Mouse (Mus musculus): ENCODE data around the gene Zbtb25.

Zbtb25 gene

DNA sequence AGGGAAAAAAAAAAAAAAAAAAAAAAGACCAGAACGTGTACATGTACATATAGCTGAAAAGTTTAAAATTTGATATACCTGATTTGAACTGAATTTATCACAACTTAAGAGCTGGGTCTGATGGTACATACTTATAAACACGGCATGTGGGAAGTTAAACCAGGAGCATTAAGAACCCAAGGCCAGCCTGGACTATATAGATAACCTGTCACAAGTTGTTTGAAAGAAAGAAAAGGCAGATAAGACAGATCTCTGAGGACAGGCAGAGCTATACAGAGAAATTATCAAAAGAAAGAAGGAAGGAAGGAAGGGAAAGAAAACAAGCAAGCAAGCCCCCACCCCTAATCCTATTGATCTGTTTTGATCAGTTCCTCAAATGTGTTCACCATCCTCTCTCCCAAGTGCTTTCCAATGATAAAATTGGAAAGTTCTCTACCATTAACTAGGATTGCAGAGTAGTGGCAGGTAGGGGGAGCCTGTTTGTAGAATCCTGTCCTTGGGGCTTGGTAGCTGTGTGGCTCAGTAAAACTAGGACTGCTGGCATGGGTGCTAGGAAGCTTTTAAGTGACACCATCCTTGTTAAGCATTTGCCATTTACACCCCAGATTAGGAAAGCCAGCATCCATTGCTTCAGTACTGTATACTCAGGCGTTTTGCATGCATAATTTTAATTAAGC lies 22.3 kb upstream of the Zbtb25 start:
- TF ChIP-seq GATA4 (IDR thresholded peaks at IDR 0.05; ENCODE audit: insufficient replicate concordance, low read length): no peak

DNA sequence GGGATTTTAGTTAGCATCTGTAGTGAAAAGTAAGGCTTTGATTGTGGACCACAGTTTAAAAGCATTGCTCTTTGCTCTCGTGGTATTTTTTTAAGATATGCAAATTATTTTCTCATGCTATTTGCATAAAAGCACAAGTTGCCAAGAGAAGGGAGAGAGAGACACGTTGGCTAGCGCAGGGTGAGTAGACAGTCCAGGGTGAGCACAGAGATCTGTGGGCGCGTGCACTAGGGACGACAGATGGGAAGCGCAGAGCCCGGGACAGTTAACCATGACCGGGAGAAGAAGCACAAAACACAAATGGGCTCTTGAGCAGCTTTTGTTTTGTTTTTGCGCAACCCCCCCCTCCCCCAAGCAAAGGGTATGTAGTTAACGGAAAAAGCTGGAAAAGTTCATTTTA lies 19.4 kb upstream of the Zbtb25 start:
- TF ChIP-seq GATA4 (IDR thresholded peaks at IDR 0.05; ENCODE audit: insufficient replicate concordance, low read length): no peak

DNA sequence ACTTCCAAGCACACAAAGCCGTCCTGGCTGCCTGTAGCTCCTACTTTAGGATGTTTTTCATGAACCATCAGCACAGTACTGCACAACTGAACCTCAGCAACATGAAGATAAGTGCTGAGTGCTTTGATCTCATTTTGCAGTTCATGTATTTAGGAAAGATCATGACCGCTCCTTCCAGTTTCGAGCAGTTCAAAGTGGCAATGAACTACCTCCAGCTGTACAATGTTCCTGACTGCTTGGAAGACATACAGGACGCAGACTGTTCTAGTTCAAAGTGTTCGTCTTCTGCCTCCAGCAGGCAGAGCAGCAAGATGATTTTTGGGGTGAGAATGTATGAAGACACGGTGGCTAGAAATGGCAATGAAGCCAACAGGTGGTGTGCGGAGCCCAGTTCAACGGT lies 15.9 kb upstream of the Zbtb25 start:
- no peak for TF ChIP-seq GATA4 (IDR thresholded peaks at IDR 0.05; ENCODE audit: insufficient replicate concordance, low read length)

DNA sequence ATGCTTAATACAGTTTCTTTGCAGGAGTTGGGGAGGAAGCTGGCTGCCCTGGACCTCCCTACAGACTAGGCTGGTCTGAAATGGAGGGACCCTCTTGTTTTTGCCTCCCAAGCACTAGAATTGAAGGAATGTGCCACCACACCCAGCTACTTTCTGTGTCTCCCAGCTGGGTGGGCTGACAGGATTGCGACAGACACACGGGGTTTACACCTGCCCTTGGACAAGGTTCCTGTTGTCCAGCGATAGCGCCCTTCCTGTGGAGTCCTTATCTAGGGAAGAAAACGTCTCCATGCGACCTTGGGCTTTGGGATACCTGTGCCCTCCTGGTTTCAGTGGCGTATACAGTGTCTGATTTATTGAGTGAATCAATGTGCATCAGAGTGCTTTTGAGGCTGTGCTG lies 10.7 kb upstream of the Zbtb25 start:
- TF ChIP-seq GATA4 (IDR thresholded peaks at IDR 0.05; ENCODE audit: insufficient replicate concordance, low read length): no peak

DNA sequence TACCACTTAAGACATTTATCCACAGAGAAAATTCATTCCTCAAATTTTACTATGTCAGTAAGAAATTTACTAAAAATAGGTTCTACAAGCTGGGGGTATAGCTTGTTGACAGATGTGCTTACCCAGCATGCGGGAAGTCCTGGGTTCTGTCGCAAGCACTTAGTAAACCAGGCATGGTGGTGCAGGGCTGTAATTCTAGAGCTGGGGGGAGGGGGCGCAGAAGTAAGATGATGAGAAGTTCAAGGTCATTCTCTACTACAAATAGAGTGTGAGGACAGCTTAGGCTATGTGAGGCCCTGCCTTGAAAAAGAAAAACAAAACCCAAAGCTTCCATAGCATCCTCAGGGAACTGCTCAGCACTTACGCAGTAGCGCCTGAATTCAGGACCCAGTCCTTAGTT lies 9.2 kb upstream of the Zbtb25 start:
- TF ChIP-seq GATA4 (IDR thresholded peaks at IDR 0.05; ENCODE audit: insufficient replicate concordance, low read length): no peak

DNA sequence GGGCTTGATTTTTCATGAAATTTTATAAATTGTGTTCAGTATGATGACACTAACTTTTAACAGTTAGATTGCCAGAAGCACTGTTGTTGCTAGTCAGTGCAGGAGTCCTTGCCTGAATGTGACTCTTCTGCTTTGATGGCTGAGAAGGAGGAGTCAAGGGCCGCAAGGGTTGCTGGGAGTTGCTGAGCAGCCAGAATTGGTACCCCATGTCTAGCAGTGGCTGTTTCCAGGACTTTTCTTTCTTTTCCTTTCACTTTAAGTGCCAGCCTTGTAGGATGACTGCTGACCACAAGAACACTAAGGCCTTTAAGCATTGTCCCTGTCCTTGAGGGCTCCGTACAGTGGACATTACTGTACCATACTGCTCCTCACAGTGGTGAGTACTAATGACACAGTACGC lies 8.3 kb upstream of the Zbtb25 start:
- no peak for TF ChIP-seq GATA4 (IDR thresholded peaks at IDR 0.05; ENCODE audit: insufficient replicate concordance, low read length)

DNA sequence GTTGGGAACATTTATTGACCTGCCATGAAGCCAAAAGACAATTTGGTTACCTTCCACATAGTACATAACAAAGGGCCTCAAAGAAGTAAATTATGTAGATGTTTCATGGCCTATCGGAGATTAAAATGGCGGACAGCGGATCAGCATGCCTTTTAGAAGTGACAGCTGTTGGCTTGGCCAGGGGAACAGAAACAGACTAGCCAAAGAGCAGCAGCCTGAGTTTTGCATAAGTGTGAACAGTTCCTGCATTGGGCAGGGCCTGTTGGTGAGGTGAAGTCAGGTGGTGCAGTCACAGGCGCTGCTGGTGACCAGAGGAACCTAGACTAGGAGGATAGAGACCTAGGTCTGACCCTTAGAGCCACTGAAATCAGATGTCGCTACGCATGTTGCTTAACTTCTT lies 7.7 kb upstream of the Zbtb25 start:
- no peak for TF ChIP-seq GATA4 (IDR thresholded peaks at IDR 0.05; ENCODE audit: insufficient replicate concordance, low read length)

DNA sequence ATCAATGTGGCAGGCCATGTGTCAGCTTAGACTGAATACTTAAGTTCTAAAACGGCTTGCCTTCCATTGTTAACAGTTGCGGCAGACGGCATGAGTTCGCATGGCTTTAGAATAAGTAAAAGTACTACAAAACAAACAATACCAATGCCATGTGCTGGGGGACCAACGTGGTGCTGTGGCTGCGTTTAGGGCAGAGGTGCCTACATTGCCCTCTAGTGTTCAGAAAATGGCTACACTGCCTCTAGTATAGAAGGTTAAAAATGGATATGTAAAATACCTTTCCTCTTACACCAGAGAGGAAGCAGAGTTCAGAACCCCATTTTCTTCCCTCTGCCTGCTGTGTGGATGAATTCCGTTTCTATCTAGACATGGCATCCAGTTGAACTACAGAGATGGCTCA lies 7.2 kb upstream of the Zbtb25 start:
- no peak for TF ChIP-seq GATA4 (IDR thresholded peaks at IDR 0.05; ENCODE audit: insufficient replicate concordance, low read length)

DNA sequence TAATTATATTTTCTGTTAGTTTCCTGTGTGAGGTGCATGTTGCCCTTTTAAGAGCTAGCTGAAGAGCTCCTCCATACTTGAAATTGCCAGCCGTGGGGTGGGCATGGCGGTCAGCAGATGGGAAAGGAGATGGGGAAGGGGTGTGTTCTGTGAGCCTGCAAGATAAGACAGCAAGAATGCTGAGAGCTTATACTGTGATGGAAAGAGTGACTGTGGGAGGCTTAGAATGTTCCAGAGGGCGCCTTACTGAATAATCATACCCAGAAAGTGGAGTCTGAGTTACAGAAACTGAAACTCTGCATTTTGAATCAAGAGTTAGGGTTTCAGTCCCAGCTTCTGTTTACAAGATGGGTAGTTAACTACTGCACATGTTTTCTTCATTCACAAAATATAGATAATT lies 6.1 kb upstream of the Zbtb25 start:
- TF ChIP-seq GATA4 (IDR thresholded peaks at IDR 0.05; ENCODE audit: insufficient replicate concordance, low read length): no peak

DNA sequence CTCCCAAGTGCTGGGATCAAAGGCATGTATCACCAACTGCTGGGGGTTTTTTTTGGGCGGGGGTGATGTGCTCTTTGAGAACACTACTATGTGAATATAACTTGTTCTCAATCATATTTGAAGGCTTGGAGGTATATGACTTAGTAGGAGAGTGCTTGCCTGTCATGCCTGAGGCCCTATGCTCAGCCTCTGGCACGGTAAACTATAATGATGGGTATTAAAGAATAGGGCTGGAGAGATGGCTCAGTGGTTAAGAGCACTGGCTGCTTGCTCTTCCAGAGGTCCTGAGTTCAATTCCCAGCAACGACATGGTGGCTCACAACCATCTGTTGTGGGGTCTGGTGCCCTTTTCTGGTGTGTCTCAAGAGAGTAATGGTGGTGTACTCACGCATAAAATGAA lies 5.5 kb upstream of the Zbtb25 start:
- no peak for TF ChIP-seq GATA4 (IDR thresholded peaks at IDR 0.05; ENCODE audit: insufficient replicate concordance, low read length)

DNA sequence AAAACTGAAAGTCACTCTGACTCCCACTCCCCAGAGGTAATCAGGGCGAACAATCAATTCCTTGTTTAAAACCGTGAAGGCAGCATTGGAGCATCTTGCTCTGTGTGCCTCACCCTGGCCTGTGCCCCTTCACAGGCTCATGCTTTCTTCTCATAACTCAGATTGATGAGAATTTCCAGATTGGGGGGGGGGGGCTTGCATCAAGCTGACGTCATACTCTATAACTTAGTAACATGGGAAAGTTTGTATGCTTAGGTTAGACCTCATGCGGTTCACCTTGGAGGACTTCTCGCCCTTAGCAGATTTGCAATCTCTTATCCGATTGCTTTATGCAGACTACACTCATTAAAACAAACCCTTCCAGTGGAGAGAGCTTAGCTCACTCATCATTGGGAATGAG lies 4.6 kb upstream of the Zbtb25 start:
- TF ChIP-seq GATA4 (IDR thresholded peaks at IDR 0.05; ENCODE audit: insufficient replicate concordance, low read length): no peak

DNA sequence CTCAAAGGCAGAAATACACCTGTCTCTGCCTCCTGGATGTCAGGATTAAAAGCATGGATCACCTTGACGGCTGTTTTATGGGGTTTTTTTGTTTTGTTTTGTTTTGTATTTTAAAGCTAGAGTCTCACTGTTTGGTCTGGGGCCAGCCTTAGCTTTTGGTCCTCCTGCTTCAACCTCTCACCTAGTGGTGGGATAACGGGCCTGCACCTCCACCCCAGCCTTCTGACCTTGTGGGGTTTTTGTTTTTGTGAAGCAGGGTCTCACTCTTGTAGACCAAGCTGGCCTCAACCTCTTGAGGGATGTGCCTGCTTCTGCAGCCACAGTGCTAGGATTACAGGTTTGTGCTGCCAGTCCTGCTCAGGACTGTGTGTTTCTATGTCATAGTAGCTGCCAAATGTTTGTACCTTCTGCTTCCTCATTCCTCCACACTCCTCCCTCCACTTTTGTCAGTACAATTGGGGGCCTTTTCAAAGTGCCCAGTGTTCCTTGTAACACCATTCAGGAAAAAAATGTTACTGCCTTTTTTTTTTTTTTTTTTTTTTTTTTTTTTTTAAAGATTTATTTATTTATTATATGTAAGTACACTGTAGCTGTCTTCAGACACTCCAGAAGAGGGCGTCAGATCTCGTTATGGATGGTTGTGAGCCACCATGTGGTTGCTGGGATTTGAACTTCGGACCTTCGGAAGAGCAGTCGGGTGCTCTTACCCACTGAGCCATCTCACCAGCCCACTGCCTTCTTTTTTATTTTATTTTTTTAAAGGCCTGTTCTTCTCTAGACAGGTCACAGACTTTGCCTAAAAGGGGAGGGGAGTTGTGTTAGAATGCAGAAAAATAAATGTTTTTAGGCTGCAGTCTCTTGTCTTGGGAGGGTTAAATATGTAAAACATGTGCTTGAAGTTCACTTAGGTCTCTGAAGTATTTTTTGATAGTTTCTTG lies 3.7 kb upstream of the Zbtb25 start:
- TF ChIP-seq GATA4 (IDR thresholded peaks at IDR 0.05; ENCODE audit: insufficient replicate concordance, low read length): no peak

DNA sequence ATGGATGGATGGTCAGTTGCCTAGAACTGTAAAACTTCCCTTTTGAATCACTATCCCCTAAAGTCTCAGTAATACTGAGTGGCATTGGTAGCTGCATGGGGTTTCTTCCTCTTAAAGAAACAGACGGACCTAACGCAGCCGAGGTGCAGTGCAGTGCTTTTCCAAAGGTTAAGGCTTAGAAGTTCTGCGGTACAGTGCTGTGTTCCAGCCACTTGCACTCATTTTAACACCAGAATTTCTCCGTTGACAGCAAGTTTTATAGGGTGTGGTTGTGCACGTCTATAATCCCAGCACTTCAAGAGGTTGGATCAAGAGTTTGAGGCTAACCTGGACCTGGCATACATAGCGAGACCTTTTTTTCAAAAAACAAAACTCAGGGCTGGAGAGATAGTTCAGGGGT lies 2.6 kb upstream of the Zbtb25 start:
- TF ChIP-seq GATA4 (IDR thresholded peaks at IDR 0.05; ENCODE audit: insufficient replicate concordance, low read length): no peak

DNA sequence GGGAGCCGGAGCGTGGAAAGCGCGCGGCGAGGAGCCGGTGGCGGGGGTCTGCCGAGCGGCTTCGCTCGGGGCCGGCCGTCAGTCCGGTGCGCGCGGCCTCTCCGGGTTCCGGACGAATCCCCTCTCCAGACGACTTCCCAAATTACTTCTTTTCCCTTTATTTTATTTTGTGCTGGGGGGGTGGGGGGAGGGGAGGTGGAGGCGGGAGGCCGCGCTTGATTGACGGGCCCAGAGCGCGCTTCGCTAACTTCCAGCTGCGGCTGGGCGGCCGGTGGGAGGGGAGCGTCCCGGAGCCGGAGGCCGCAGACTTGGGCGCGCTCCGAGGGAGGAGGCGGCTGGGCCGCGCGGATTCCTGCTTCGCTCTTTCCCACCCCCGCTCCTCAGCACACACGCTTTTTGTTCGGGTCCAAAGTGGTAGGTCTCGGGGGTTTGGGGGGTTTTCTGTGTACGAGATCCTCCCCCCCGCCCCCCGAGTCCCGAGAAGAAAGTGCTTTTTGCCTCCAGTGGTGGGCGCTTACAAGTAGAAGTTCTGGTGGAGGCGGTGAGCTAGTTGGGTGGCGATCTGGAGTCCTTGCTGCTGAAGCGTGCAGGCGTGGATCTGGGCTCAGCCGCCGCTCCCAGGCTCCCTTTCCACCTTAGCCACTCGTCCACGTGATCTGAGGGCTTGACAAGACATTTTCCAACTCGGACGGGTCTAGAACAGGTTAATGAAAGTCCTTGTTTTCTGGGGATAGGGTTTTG lies 1.6 kb upstream of the Zbtb25 start:
- no peak for TF ChIP-seq GATA4 (IDR thresholded peaks at IDR 0.05; ENCODE audit: insufficient replicate concordance, low read length)

DNA sequence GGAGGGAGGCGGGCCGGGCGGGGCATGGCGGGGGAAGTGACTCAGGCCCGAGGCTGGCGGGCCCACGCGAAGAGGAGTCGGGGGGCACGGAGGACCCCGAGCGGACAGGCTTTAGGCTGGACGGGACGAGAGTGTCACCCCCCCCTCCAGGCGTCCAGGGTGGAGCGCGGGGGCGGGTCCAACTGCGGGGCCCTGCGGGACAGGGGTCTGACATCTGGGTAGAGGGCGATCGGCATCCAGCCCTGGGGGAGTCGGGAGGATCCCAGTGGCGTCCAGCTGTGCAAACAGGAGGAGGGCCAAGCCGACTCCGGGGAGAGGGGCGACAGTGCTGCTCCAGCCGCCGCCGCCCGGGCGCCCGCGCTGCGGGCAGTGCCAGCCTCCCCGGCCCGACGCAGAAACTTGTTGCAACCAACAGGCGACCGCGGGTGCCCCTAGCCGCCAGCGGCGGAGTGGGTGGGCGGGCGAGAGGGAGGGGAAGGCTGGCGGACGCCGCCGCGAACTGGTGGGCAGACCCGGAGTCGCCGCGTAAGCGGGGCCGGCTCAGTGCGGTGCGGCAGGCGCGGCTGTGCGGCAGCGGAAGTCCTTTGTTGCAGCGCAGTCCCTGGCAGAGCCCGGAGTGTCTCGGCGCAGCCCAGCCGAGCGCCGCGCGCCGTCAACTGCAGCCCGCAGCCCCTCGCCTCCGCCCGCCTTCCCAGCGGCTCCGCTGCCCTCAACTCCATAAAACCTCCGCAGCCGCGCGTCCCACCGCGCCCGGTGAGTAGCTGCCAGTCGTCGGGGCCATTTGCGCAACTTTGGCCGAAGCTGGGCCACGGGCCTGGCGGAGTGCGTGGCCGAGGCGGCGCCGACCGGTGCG lies 802 bp upstream of the Zbtb25 start, which contains the start of gene Zbtb1:
Gene Zbtb1, plus strand, starts transcription at position 289 of the 853 bp plus-strand sequence.
- peak; percentile 3; the same call in 1 of the 2 replicates for TF ChIP-seq GATA4 (IDR thresholded peaks at IDR 0.05; ENCODE audit: insufficient replicate concordance, low read length)
